In the genomic region with DNA sequence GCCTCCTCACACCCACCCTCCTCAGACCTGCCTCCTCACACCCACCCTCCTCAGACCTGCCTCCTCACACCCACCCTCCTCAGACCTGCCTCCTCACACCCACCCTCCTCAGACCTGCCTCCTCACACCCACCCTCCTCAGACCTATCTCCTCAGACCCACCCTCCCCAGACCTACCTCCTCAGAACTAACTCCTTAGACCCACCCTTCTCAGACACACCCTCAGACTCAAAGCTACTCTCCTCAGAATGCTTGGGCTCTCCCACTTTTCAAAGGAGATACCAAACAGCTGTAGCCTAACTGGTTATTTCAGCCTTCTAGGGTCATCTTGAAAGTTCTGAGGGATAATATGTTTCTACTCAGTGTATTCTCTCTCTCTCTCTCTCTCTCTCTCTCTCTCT, we compare ENCODE assay signal across 6 mouse cellular contexts. TPM values are rescaled to one million over a fixed set of nuclear protein-coding genes. Genes with fewer than 3 reads are reported as not detected.
DNase-seq lines count a peak whose midpoint lies in the region; ATAC-seq lines count a peak whose summit lies in the region.
"Not testable (repeated sequence)": the region's sequence is repeated elsewhere in the genome, so short reads cannot be mapped to it uniquely, and the experiment has no call there.

No protein-coding gene starts in this region.

- not testable (repeated sequence) for H3K4me3 ChIP-seq in forebrain, embryonic 10.5 days; intestine, embryonic 14.5 days (ENCODE audit: low read depth, low read length); liver, embryonic 12.5 days; midbrain, embryonic 10.5 days

- not testable (repeated sequence) for H3K9me3 ChIP-seq in forebrain, embryonic 10.5 days; intestine, embryonic 14.5 days (ENCODE audit: control insufficient read depth, low read length); liver, embryonic 12.5 days (replicated peaks); midbrain, embryonic 10.5 days (replicated peaks)

- peak overlapping the region; percentile 66; the same call in 1 of the 2 replicates for H3K27ac ChIP-seq in forebrain, embryonic 10.5 days
- H3K27ac ChIP-seq in intestine, embryonic 14.5 days (ENCODE audit: low read depth); liver, embryonic 12.5 days: not testable (repeated sequence)
- 0 out of 2 replicates have a peak overlapping the region, but pooled peaks have one; percentile 42 for H3K27ac ChIP-seq in midbrain, embryonic 10.5 days (replicated peaks)

- not testable (repeated sequence) for H3K4me2 ChIP-seq in intestine, embryonic 14.5 days (ENCODE audit: low read length); liver, embryonic 12.5 days

- not testable (repeated sequence) for H3K27me3 ChIP-seq in forebrain, embryonic 10.5 days (ENCODE audit: poor library complexity, severe bottlenecking); intestine, embryonic 14.5 days (replicated peaks; ENCODE audit: control insufficient read depth, insufficient read depth, low read length); liver, embryonic 12.5 days (replicated peaks); midbrain, embryonic 10.5 days (ENCODE audit: low read depth, poor library complexity, severe bottlenecking)

- H3K9ac ChIP-seq in intestine, embryonic 14.5 days (ENCODE audit: low read length); liver, embryonic 12.5 days: not testable (repeated sequence)

- DNase-seq in ES-CJ7 (ENCODE audit: low read depth, low spot score), result peak; percentile 38
- DNase-seq in ZHBTc4 (ENCODE audit: low read depth, low spot score), result peak; percentile 46
- not testable (repeated sequence) for DNase-seq in forebrain, embryonic 10.5 days (ENCODE audit: extremely low spot score, low spot score); midbrain, embryonic 10.5 days (ENCODE audit: low spot score)
- peak; percentile 18 for DNase-seq in intestine, embryonic 14.5 days (ENCODE audit: low spot score)

- H3K4me1 ChIP-seq in forebrain, embryonic 10.5 days, result peaks cover 52% of the 10 kb centered on the region
- H3K4me1 ChIP-seq in intestine, embryonic 14.5 days (replicated peaks; ENCODE audit: control insufficient read depth, insufficient read depth, low read length), result peaks cover 10% of the 10 kb centered on the region
- peaks cover 45% of the 10 kb centered on the region for H3K4me1 ChIP-seq in liver, embryonic 12.5 days
- H3K4me1 ChIP-seq in midbrain, embryonic 10.5 days, result peaks cover 50% of the 10 kb centered on the region

- H3K36me3 ChIP-seq in forebrain, embryonic 10.5 days (replicated peaks); intestine, embryonic 14.5 days (ENCODE audit: control insufficient read depth, insufficient read depth, low read length); liver, embryonic 12.5 days; midbrain, embryonic 10.5 days: not testable (repeated sequence)

- not testable (repeated sequence) for ATAC-seq in intestine, embryonic 14.5 days (replicated peaks; ENCODE audit: low FRiP score, low TSS enrichment, low read depth)
- peak; percentile 70 for ATAC-seq in liver, embryonic 12.5 days

RNA-seq across cellular contexts. Expression of a gene that starts 50.9 kb away (rescaled TPM):
- polyA plus RNA-seq in forebrain, embryonic 10.5 days (2016; fragmentation: Nextera tagmentation; extraction: Ambion mirVana), result 15.9 and 16.0 TPM in 2 replicates
- 16.8 and 19.4 TPM in 2 replicates for polyA plus RNA-seq in intestine, embryonic 14.5 days (2014; fragmentation: Nextera tagmentation; extraction: Ambion mirVana)
- 5.1 and 5.8 TPM in 2 replicates for polyA plus RNA-seq in liver, embryonic 12.5 days (2016; fragmentation: Nextera tagmentation; extraction: Ambion mirVana)
- polyA plus RNA-seq in midbrain, embryonic 10.5 days (2016; fragmentation: Nextera tagmentation; extraction: Ambion mirVana), result 15.7 and 17.5 TPM in 2 replicates
